Mouse (Mus musculus): ENCODE results near the gene Ugt1a8. TPM values are rescaled to one million over a fixed set of nuclear protein-coding genes. Genes with fewer than 3 reads are reported as not detected.

The Ugt1a8 gene
- total RNA-seq, 1 experiment from 2014 or later = not detected

GRCm38 (mm10) chr1:88238771-88239170 lies 151.2 kb downstream of the Ugt1a8 start:
- no peak for ATAC-seq (replicated peaks in 1 of 2; ENCODE audit: insufficient read depth in 1 of 2, low FRiP score in 2 of 2, low TSS enrichment in 1 of 2, low read depth in 1 of 2, poor library complexity in 2 of 2, severe bottlenecking in 2 of 2)

DNA sequence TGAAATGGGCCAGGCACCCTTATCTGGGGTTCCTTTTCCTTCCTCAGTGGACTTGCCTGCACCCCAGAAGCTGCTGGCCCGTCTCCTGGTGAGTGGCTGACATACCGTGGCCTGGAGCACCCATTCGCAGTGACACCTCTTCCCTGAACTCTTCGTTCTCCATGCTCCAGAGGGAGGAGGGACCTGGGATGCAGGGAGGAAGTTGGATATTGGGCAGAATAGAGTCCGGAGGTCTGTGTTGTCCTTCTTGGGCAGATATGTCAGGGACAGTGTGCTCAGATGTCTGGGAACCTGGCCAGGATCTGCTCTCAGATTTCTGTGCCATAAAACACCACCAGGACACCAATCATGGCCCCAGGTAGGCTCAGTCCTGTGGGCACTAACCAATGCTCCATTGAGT lies 152.5 kb downstream of the Ugt1a8 start:
- ATAC-seq (replicated peaks in 1 of 2; ENCODE audit: insufficient read depth in 1 of 2, low FRiP score in 2 of 2, low TSS enrichment in 1 of 2, low read depth in 1 of 2, poor library complexity in 2 of 2, severe bottlenecking in 2 of 2) = no peak

DNA sequence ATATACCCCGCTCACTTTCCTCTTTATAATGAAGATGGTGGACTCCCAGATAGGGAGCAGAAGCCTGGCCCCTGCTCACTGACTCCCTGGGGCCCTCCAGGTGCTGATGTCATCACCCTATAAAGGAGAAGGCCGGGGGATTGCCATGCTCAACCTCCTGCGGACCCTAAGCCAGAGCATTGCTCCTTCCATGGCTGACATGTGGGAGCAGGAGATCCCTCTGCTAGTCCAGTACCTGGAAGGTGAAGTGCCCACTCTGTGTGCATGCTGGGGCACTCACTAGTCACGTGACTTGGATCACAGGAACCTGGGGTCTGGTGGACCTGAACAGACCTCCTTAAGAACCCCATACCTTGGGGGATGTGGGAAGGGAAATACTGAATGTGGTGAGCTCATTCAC lies 153.0 kb downstream of the Ugt1a8 start:
- ATAC-seq (replicated peaks in 1 of 2; ENCODE audit: insufficient read depth in 1 of 2, low FRiP score in 2 of 2, low TSS enrichment in 1 of 2, low read depth in 1 of 2, poor library complexity in 2 of 2, severe bottlenecking in 2 of 2) = no peak

- no peak for ATAC-seq (replicated peaks in 1 of 2; ENCODE audit: insufficient read depth in 1 of 2, low FRiP score in 2 of 2, low TSS enrichment in 1 of 2, low read depth in 1 of 2, poor library complexity in 2 of 2, severe bottlenecking in 2 of 2)
Observed at GRCm38 (mm10) chr1:88243861-88244260, 156.2 kb downstream of the Ugt1a8 start.

- no peak for ATAC-seq (replicated peaks in 1 of 2; ENCODE audit: insufficient read depth in 1 of 2, low FRiP score in 2 of 2, low TSS enrichment in 1 of 2, low read depth in 1 of 2, poor library complexity in 2 of 2, severe bottlenecking in 2 of 2)
Observed at GRCm38 (mm10) chr1:88245881-88246280, 158.3 kb downstream of the Ugt1a8 start.

DNA sequence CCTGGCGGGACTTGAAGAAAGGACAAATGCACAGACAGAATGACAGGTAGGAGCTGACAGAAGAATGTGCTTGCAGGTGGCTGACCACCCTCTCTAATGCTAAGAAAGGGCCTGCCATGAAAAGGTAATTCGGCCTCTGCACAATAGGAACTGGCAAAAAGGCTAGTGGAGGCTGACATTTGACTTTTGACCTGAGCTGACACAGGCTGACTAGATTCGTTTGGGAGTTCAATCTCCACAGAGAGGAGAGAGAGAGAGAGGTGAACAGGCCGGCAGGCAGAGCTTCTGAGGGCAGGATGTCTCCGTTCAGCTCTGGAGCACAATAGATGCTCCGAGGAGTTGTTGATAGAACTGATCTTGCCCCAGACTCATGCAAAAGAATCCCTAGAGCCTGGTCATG lies 158.8 kb downstream of the Ugt1a8 start:
- ATAC-seq (replicated peaks in 1 of 2; ENCODE audit: insufficient read depth in 1 of 2, low FRiP score in 2 of 2, low TSS enrichment in 1 of 2, low read depth in 1 of 2, poor library complexity in 2 of 2, severe bottlenecking in 2 of 2) = no peak

DNA sequence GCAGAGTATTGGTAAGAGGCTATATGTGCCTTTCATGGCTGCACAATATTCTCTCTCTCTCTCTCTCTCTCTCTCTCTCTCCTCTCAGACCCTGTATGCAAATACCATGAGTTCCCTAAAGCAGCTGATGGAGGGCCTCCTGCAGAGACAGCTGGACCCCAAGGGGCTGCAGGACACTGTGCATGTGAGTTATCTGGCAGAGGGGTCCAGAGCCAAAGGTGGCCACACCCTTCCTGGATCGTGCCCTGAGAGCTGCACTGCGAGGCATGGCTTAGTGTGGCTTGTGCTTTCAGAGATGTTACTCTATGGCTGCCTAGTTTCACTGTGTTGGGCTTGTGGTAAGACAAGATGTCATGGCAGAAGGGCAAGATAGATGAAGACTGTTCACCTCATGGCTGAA lies 160.0 kb downstream of the Ugt1a8 start:
- ATAC-seq (replicated peaks in 1 of 2; ENCODE audit: insufficient read depth in 1 of 2, low FRiP score in 2 of 2, low TSS enrichment in 1 of 2, low read depth in 1 of 2, poor library complexity in 2 of 2, severe bottlenecking in 2 of 2) = no peak

- peak; percentile 1 to 2; a peak in 1 of 4 replicates for ATAC-seq (replicated peaks in 1 of 2; ENCODE audit: insufficient read depth in 1 of 2, low FRiP score in 2 of 2, low TSS enrichment in 1 of 2, low read depth in 1 of 2, poor library complexity in 2 of 2, severe bottlenecking in 2 of 2)
Observed at GRCm38 (mm10) chr1:88248658-88249057, 161.0 kb downstream of the Ugt1a8 start.

DNA sequence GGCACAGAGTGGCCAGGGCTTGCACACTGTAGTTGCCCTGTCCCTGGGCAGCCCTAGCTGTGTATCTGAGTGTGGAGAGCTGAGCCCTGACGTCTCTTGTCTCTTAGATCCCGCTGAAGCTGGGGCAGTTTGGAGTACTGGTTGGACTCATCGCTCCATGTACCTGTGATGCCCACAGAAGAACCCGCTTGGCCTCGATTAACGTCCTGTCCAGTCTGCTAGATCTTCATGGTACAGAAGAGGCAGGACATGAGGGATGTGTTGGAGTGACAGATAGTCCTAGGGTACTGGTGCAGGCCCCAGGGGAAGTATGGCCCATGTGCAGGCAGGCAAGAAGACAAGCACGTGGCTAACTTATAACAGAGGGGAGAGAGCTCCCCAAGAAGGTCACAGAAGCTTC lies 162.0 kb downstream of the Ugt1a8 start:
- ATAC-seq (replicated peaks in 1 of 2; ENCODE audit: insufficient read depth in 1 of 2, low FRiP score in 2 of 2, low TSS enrichment in 1 of 2, low read depth in 1 of 2, poor library complexity in 2 of 2, severe bottlenecking in 2 of 2) = no peak

DNA sequence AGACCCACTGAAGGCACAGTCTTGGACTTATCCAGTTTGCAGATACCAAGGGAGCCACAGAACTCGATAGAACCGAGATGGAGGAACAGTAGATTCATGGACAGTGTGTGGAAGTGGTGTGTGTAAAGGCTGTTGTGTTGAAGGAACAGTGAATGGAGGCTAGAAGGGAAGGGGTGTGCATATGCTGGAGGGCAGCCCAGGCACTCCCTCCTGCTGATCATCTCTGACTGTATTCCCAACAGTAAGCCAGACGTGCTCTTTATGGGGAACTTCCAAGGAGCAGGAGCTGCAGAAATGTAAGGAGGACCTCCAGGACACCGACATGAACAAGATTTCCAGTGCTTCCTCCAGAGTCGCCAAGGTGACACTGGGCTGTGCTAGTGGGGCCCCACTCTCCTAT lies 162.4 kb downstream of the Ugt1a8 start:
- ATAC-seq (replicated peaks in 1 of 2; ENCODE audit: insufficient read depth in 1 of 2, low FRiP score in 2 of 2, low TSS enrichment in 1 of 2, low read depth in 1 of 2, poor library complexity in 2 of 2, severe bottlenecking in 2 of 2) = no peak

GRCm38 (mm10) chr1:88253106-88253505 lies 165.5 kb downstream of the Ugt1a8 start:
- peak in 1 of 2 experiments; percentile 12; a peak in 2 of 4 replicates for ATAC-seq (replicated peaks in 1 of 2; ENCODE audit: insufficient read depth in 1 of 2, low FRiP score in 2 of 2, low TSS enrichment in 1 of 2, low read depth in 1 of 2, poor library complexity in 2 of 2, severe bottlenecking in 2 of 2)

- no peak for ATAC-seq (replicated peaks in 1 of 2; ENCODE audit: insufficient read depth in 1 of 2, low FRiP score in 2 of 2, low TSS enrichment in 1 of 2, low read depth in 1 of 2, poor library complexity in 2 of 2, severe bottlenecking in 2 of 2)
Observed at GRCm38 (mm10) chr1:88253540-88253939, 165.9 kb downstream of the Ugt1a8 start.

DNA sequence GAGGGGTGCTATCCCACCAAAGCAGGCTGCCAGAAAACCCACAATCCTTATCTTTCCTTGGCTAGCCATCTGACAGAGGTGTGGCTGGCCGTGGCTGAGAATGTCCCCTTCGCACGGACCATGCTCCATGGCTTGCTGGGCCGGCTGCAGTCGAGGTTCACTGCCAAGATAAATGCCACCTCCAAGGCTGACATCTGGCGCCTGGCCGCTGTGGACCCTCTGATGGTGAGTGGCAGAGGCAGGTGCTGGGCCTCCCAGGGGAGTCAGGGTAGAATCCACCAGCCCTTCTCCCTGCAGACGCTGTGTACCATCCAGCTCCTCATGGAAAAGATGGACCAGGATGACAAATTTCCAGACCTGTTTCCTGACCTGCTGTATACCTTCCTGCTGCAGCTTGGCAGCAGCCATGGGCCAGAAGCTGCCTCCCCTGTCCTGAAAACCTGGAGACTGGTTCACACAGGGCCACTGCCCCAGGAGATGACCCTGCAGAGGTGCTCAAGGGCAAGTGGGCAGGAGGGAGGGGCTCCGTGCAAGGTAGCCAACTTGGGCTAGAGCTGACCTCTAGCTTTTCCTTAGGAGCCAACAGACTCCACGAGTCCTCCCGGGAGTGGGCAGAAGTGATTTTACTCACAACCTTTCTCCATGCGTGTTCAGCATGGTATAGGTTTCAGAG lies 167.3 kb downstream of the Ugt1a8 start:
- ATAC-seq (replicated peaks in 1 of 2; ENCODE audit: insufficient read depth in 1 of 2, low FRiP score in 2 of 2, low TSS enrichment in 1 of 2, low read depth in 1 of 2, poor library complexity in 2 of 2, severe bottlenecking in 2 of 2) = no peak

GRCm38 (mm10) chr1:88255466-88255857 lies 167.8 kb downstream of the Ugt1a8 start:
- no peak for ATAC-seq (replicated peaks in 1 of 2; ENCODE audit: insufficient read depth in 1 of 2, low FRiP score in 2 of 2, low TSS enrichment in 1 of 2, low read depth in 1 of 2, poor library complexity in 2 of 2, severe bottlenecking in 2 of 2)

DNA sequence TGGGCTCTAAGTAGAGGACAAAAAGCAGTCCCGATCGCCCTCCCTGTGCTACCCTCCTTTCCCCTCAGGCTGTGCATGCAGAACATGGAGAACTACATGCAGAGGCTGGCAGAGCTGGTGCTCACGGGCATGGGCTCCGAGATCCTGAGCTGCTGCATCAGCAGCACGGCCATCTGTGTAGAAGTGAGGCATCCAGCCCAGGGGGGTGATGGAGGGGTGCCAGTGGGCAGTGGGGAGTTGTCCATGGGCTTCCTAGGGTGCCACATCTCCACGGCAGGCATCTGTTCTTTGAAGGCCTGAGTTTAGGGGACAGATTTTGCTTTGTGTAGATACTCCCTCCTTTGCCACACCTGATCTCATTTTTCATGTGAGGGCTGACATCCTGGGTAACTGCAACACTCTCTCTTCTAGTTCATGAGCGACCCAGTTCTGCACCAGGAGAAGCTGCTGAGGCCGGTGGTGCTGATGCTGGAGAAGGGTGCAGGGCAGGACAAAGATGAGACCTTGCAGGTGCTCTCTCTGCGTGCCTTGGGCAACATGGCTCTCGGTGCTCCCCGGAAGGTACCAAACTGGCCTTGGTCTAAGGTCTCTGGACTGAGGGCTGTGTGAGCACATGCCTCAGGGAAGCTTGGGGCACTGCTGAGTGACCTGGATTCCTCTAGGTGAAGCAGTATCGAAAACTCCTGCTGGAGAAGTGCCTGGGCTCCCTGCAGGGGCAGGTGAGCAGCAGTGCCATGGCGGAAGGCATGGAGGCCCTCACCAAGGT lies 168.6 kb downstream of the Ugt1a8 start:
- no peak for ATAC-seq (replicated peaks in 1 of 2; ENCODE audit: insufficient read depth in 1 of 2, low FRiP score in 2 of 2, low TSS enrichment in 1 of 2, low read depth in 1 of 2, poor library complexity in 2 of 2, severe bottlenecking in 2 of 2)

- ATAC-seq (replicated peaks in 1 of 2; ENCODE audit: insufficient read depth in 1 of 2, low FRiP score in 2 of 2, low TSS enrichment in 1 of 2, low read depth in 1 of 2, poor library complexity in 2 of 2, severe bottlenecking in 2 of 2) = no peak
Observed at GRCm38 (mm10) chr1:88256886-88257663, 169.5 kb downstream of the Ugt1a8 start.

DNA sequence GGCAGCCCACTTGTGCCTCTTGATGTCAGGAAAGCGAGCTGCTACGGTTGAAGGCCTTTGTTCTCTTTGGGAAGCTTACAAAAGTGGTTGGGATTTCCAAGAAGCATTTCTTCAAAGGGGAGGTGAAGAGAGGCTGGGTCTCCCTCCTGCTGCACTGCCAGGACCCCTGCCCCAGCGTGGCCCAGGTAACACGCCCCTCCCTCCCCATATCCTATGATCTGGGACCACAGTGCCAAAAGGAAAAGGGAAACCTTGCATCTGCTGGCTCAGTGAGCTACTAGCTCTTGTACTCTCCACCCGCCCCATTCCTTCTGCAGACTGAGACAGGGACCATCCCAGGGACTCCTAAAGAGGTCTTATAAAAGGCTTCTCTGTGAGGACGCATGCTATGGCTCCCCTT lies 170.1 kb downstream of the Ugt1a8 start:
- ATAC-seq (replicated peaks in 1 of 2; ENCODE audit: insufficient read depth in 1 of 2, low FRiP score in 2 of 2, low TSS enrichment in 1 of 2, low read depth in 1 of 2, poor library complexity in 2 of 2, severe bottlenecking in 2 of 2) = no peak

- ATAC-seq (replicated peaks in 1 of 2; ENCODE audit: insufficient read depth in 1 of 2, low FRiP score in 2 of 2, low TSS enrichment in 1 of 2, low read depth in 1 of 2, poor library complexity in 2 of 2, severe bottlenecking in 2 of 2) = no peak
Observed at GRCm38 (mm10) chr1:88258361-88258760, 170.7 kb downstream of the Ugt1a8 start.
